Mouse (Mus musculus) heart, adult 2 months (tissue): ENCODE measurements at regions not wholly inside any gene's neighbourhood (a gene's known extent, or its start where the extent isn't known, plus 50 kb on each side); places are given as distances from the start of the nearest gene placed in this dataset.

Experiments used
- DNase-seq, 2 experiments: peaks; one replicate each; pipeline ENCODE4 v3.0.0; 2021
- H3K27ac ChIP-seq: fragments of 200-600 bp; 2 replicates; pipeline ENCODE4 v1.8.1; 2022
- H3K27me3 ChIP-seq: fragments of 200-500 bp; 2 replicates; pipeline ENCODE4 v1.6.1; 2012; ENCODE audit warnings: mild to moderate bottlenecking, low read length, inconsistent platforms, mixed read lengths; ENCODE audit not compliant: control insufficient read depth, insufficient read depth
- H3K36me3 ChIP-seq: fragments of 200-500 bp; 2 replicates; pipeline ENCODE4 v1.6.1; 2012; ENCODE audit warnings: low read length, inconsistent platforms; ENCODE audit not compliant: control insufficient read depth, insufficient read depth
- H3K4me1 ChIP-seq: fragments of 200-500 bp; 2 replicates; pipeline ENCODE4 v1.6.1; 2011; ENCODE audit warnings: low read length; ENCODE audit not compliant: control insufficient read depth, insufficient read depth
- H3K4me3 ChIP-seq: fragments of 200-600 bp; 2 replicates; pipeline ENCODE4 v1.8.1; 2022
- H3K79me2 ChIP-seq: fragments of 200-500 bp; replicated peaks from 2 replicates; pipeline ENCODE4 v1.6.1; 2012; ENCODE audit warnings: mild to moderate bottlenecking, inconsistent platforms, low read length, moderate library complexity, mixed read lengths; ENCODE audit not compliant: control insufficient read depth, insufficient read depth
- H3K9ac ChIP-seq: fragments of 200-500 bp; 2 replicates; pipeline ENCODE4 v1.6.1; 2012; ENCODE audit warnings: low read depth, mild to moderate bottlenecking, control low read depth, inconsistent platforms, low read length, mixed read lengths
- CTCF ChIP-seq: fragments of 200-600 bp; IDR thresholded peaks from 2 replicates; pipeline ENCODE4 v1.8.1; 2022; ENCODE audit warnings: antibody characterized with exemption, mild to moderate bottlenecking, moderate library complexity
- EP300 ChIP-seq: fragments of 200-500 bp; IDR thresholded peaks from 2 replicates; pipeline ENCODE4 v1.6.1; 2011; ENCODE audit warnings: low read depth, low read length, control low read depth; ENCODE audit not compliant: insufficient read depth
- POLR2A ChIP-seq: fragments of 200-500 bp; IDR thresholded peaks from 2 replicates; pipeline ENCODE4 v1.6.1; 2011; ENCODE audit warnings: mild to moderate bottlenecking, low read depth, low read length, control low read depth; ENCODE audit not compliant: insufficient read depth
- WGBS: fragments of 180-500 bp; shearing (Covaris S2); methylation state at CpG from one replicate; pipeline ENCODE4 v1.1.7; 2018; 5-methylcytosine and 5-hydroxymethylcytosine counted together
- intact Hi-C: fragments of 180-260 bp; cut with DNase I; formaldehyde crosslinking; loops from one replicate; pipeline ENCODE4 v1.15.1; 2025

DNA sequence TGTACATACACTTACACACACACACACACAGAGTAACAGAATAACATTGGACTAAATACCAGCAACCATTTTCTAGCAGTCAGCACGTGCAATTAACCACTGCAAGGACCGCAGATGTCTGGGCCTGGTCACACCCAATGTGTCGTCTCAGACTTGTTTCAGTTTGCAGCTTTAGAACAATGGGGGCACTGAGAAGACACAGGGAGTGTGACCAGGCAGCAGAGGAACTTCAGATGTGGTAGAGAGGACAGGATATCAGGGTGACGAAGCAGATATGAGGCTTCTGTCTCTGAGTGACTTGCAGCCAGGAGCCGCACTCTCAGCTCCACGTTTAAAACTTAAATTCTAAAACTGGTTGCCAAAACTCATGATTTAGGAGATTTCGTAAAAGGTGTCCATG, 183.9 kb upstream of the Spdye4c start:
- no peaks in the 10 kb centered on the region for H3K79me2 ChIP-seq
- intact Hi-C loops = no loop called here
- no peaks in the 10 kb centered on the region; the same call in 1 of the 2 replicates for H3K4me1 ChIP-seq
- no peaks in the 10 kb centered on the region for H3K36me3 ChIP-seq
- H3K27ac ChIP-seq = no peak overlapping the region
- H3K27me3 ChIP-seq = no peaks in the 10 kb centered on the region
- H3K9ac ChIP-seq = no peak overlapping the region
- no peak overlapping the region for H3K4me3 ChIP-seq
- no peak for DNase-seq
- 65% methylated on average over 7 of the region's 7 CpGs for WGBS
- no peak for TF ChIP-seq CTCF
- no peak for TF ChIP-seq POLR2A
- no peak for TF ChIP-seq EP300

GRCm38 (mm10) chr2:128408718-128409117, 182.3 kb upstream of the Spdye4c start:
- Histone ChIP-seq H3K27ac (no peak overlapping the region), H3K4me1 (no peaks in the 10 kb centered on the region; the same call in 1 of the 2 replicates), H3K9ac (no peak overlapping the region), H3K27me3 (no peaks in the 10 kb centered on the region), H3K4me3 (no peak overlapping the region), H3K36me3 (no peaks in the 10 kb centered on the region), H3K79me2 (no peaks in the 10 kb centered on the region)
- intact Hi-C loops = no loop called here
- DNase-seq = peak; percentile 42 to 65
- 43% methylated on average over 6 of the region's 6 CpGs for WGBS
- TF ChIP-seq POLR2A (no peak), CTCF (peak; percentile 71)

DNA sequence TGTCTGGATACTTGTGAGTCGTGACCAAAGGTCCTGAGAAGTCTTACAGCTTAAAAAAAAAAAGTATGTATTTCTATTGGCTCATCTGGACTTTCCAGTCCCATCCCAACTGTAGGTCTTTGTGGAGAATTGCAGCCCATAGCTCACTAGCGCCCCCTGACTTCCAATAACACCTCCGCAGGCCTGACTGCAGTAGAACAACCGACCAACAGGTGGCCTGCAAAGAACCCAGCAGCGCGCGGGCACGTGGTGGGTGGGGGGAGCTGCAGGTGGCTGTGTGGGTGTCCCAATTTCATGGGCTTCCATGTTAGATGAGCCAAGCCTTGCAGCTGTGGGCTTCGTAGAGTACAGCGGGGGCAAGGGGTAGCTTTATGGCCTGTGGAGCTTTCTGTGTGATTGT, 178.7 kb upstream of the Spdye4c start:
- intact Hi-C loops = loop anchor here (1.0 kb wide), 1 partner anchor 161 kb away; no protein-coding TSS in a partner anchor
- H3K36me3 ChIP-seq = no peaks in the 10 kb centered on the region
- DNase-seq = peak; percentile 59 to 64
- no peak overlapping the region for H3K4me3 ChIP-seq
- no peak for TF ChIP-seq POLR2A
- TF ChIP-seq EP300 = 0 out of 2 replicates have a peak, but pooled peaks have one; percentile 26
- TF ChIP-seq CTCF = peak; percentile 92
- no peak overlapping the region for H3K27ac ChIP-seq
- H3K4me1 ChIP-seq = no peaks in the 10 kb centered on the region; the same call in 1 of the 2 replicates
- H3K9ac ChIP-seq = no peak overlapping the region
- 37% methylated on average over 10 of the region's 10 CpGs for WGBS
- H3K27me3 ChIP-seq = no peaks in the 10 kb centered on the region
- no peaks in the 10 kb centered on the region for H3K79me2 ChIP-seq

DNA sequence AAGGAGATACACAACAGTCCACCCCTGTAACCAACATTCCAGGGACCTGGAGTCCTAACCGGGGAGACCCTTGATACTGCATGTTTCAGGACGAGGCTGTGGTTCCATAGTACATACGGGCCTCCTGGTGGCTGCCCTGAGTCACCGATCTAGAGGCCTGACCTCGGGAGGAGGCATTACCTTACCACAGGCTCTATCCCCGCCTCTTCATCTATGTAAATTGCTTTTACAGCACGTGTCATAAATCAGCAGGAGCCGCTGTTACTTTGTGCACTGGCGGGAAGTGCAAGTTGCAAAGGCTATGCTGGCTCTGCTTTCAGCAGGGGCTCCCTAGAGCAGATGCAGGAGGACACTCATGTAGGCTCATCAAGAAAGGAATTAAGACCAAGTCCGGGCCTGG, 178.0 kb upstream of the Spdye4c start:
- Histone ChIP-seq H3K9ac (no peak overlapping the region), H3K4me1 (no peaks in the 10 kb centered on the region; the same call in 1 of the 2 replicates), H3K36me3 (no peaks in the 10 kb centered on the region), H3K27me3 (no peaks in the 10 kb centered on the region), H3K27ac (no peak overlapping the region), H3K4me3 (no peak overlapping the region), H3K79me2 (no peaks in the 10 kb centered on the region)
- WGBS = 69% methylated on average over 10 of the region's 10 CpGs
- intact Hi-C loops = loop anchor here (1.0 kb wide), 1 partner anchor 160 kb away; no protein-coding TSS in a partner anchor
- no peak for TF ChIP-seq CTCF
- TF ChIP-seq EP300 = no peak
- no peak for TF ChIP-seq POLR2A
- DNase-seq = no peak

DNA sequence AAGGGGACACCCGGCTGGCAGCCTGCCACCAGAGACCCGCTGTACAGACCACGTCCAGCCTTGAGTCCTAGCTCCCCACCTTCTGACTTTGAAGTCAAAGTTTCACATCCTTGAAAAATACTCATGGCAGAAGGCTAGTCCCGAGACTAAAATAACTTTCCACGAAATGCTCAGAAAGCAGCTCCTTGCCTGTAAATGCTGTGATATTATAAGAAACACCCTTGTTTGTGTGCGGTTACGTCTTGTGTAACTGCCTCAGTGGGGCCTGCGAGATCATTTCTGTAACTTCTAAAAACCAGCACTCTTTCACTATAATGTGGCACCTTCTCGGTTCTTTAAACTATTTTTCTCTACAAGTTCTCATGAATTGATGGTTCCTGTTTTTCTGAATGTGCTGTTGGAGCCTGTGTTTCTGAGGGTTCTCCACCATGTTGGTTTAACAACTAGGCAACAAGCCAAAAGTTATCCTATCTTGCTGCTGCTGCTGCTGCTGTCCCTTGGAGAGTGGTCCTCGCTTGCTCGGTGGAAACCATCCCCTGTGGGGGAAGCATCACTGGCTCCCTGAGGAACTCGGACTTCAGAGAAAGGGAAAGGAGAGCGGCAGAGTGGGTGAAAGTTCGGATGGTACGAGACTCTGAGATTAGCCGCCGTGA, 176.3 kb upstream of the Spdye4c start:
- 67% methylated on average over 17 of the region's 17 CpGs for WGBS
- no peak overlapping the region for H3K4me3 ChIP-seq
- no peak for DNase-seq
- H3K79me2 ChIP-seq = no peaks in the 10 kb centered on the region
- H3K4me1 ChIP-seq = no peaks in the 10 kb centered on the region; the same call in 1 of the 2 replicates
- no peaks in the 10 kb centered on the region for H3K27me3 ChIP-seq
- H3K27ac ChIP-seq = no peak overlapping the region; the same call in 1 of the 2 replicates
- no peak overlapping the region for H3K9ac ChIP-seq
- TF ChIP-seq POLR2A = no peak
- no peak for TF ChIP-seq CTCF
- no peak for TF ChIP-seq EP300
- intact Hi-C loops = no loop called here
- no peaks in the 10 kb centered on the region for H3K36me3 ChIP-seq

DNA sequence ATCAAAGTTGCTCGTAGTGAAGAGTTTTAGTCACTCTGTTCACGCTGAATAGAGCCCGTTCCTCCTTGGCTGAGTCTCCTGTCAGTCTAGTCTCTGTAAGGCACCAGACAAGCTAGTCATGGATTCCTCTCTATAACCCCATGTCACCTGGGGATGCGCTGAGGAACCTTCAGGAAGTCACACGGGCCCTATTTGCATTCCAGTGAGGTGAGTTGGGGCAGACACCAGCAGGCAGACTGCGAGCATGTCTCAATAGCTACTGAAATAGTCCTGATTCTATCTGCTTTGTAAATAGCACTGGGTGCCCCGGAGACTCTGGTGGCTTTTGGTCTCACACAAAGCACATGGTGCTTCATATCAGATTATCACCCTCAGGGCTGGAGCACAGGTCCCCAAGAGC, 174.6 kb upstream of the Spdye4c start:
- Histone ChIP-seq H3K79me2 (no peaks in the 10 kb centered on the region), H3K36me3 (no peaks in the 10 kb centered on the region), H3K4me3 (no peak overlapping the region), H3K27ac (no peak overlapping the region), H3K4me1 (no peaks in the 10 kb centered on the region; the same call in 1 of the 2 replicates), H3K27me3 (no peaks in the 10 kb centered on the region), H3K9ac (no peak overlapping the region)
- TF ChIP-seq EP300 (no peak), CTCF (no peak), POLR2A (no peak)
- intact Hi-C loops = no loop called here
- no peak for DNase-seq
- WGBS = 80% methylated on average over 7 of the region's 7 CpGs
